Mouse (Mus musculus) intestine, embryonic 14.5 days (tissue): Measurements from ENCODE around the gene Zfp646. TPM values are rescaled to one million over a fixed set of nuclear protein-coding genes. Genes with fewer than 3 reads are reported as not detected.

Experiments used
- ATAC-seq: fragments of 200-750 bp; cut with Nextera tagmentation; replicated peaks from 2 replicates; pipeline ENCODE4 v1.8.0; 2017; ENCODE audit warnings: low read depth, moderate number of reproducible peaks, moderate TSS enrichment, moderate library complexity; ENCODE audit not compliant: low FRiP score, low TSS enrichment
- DNase-seq: peaks from one replicate; pipeline ENCODE4 v3.0.0-alpha.2; 2018; ENCODE audit warnings: low spot score
- H3K27ac ChIP-seq: fragments of 300-500 bp; sonication (generic); 2 replicates; pipeline ENCODE4 v1.5.1; 2014; ENCODE audit warnings: low read depth, mild to moderate bottlenecking, control low read depth
- H3K27me3 ChIP-seq: fragments of 300-500 bp; sonication (generic); replicated peaks from 2 replicates; pipeline ENCODE4 v1.6.1; 2014; ENCODE audit warnings: low read length, control low read depth; ENCODE audit not compliant: control insufficient read depth, insufficient read depth
- H3K36me3 ChIP-seq: fragments of 300-500 bp; sonication (generic); 2 replicates; pipeline ENCODE4 v1.6.1; 2014; ENCODE audit warnings: low read length, control low read depth; ENCODE audit not compliant: control insufficient read depth, insufficient read depth
- H3K4me1 ChIP-seq: fragments of 300-500 bp; sonication (generic); replicated peaks from 2 replicates; pipeline ENCODE4 v1.6.1; 2014; ENCODE audit warnings: low read length, control low read depth, mixed read lengths; ENCODE audit not compliant: control insufficient read depth, insufficient read depth
- H3K4me2 ChIP-seq: fragments of 300-500 bp; sonication (generic); 2 replicates; pipeline ENCODE4 v1.6.1; 2014; ENCODE audit warnings: low read length
- H3K4me3 ChIP-seq: fragments of 300-500 bp; sonication (generic); 2 replicates; pipeline ENCODE4 v1.5.1; 2014; ENCODE audit warnings: low read depth, low read length, control low read depth, mixed read lengths
- H3K9ac ChIP-seq: fragments of 300-500 bp; sonication (generic); 2 replicates; pipeline ENCODE4 v1.6.1; 2014; ENCODE audit warnings: mild to moderate bottlenecking, low read length
- H3K9me3 ChIP-seq: fragments of 300-500 bp; sonication (generic); 2 replicates; pipeline ENCODE4 v1.6.1; 2016; ENCODE audit warnings: low read length, control low read depth; ENCODE audit not compliant: control insufficient read depth
- WGBS: fragments of 180-500 bp; shearing (Covaris S2); extraction: QIAGEN DNeasy Blood & Tissue Kit; methylation state at CpG from one replicate; pipeline ENCODE4 v1.1.7; 2014; 5-methylcytosine and 5-hydroxymethylcytosine counted together
- polyA plus RNA-seq: library from polyadenylated mRNA; unstranded; fragments of >200 nt; fragmentation: Nextera tagmentation; extraction: Ambion mirVana; gene quantifications from 2 replicates; pipeline ENCODE4 v1.2.1, GENCODE M21; 2014

Zfp646 gene
- polyA plus RNA-seq, 1 experiment from 2014 or later = 15.0 TPM

GRCm38 (mm10) chr7:127918203-127918602, 42.2 kb downstream of the Zfp646 start:
- 54% methylated on average over 3 of the region's 3 CpGs for WGBS
- no peak overlapping the region for H3K4me2 ChIP-seq
- ATAC-seq = no peak
- no peak overlapping the region for H3K4me3 ChIP-seq
- H3K36me3 ChIP-seq = peaks cover 46% of the 10 kb centered on the region
- H3K27ac ChIP-seq = no peak overlapping the region
- no peak for DNase-seq
- no peak overlapping the region for H3K9ac ChIP-seq
- peaks cover 1% of the 10 kb centered on the region for H3K4me1 ChIP-seq
- no peaks in the 10 kb centered on the region for H3K9me3 ChIP-seq
- H3K27me3 ChIP-seq = no peaks in the 10 kb centered on the region

- Histone ChIP-seq H3K9ac (no peak overlapping the region), H3K4me1 (no peaks in the 10 kb centered on the region), H3K9me3 (no peaks in the 10 kb centered on the region), H3K4me2 (no peak overlapping the region), H3K4me3 (no peak overlapping the region), H3K36me3 (peaks cover 56% of the 10 kb centered on the region), H3K27me3 (no peaks in the 10 kb centered on the region), H3K27ac (no peak overlapping the region)
- DNase-seq (no peak), ATAC-seq (no peak)
- WGBS = 74% methylated on average over 7 of the region's 7 CpGs
These were observed 43.3 kb downstream of the Zfp646 start for GRCm38 (mm10) chr7:127919290-127919689.

GRCm38 (mm10) chr7:127921516-127921915, 45.5 kb downstream of the Zfp646 start:
- H3K27me3 ChIP-seq = no peaks in the 10 kb centered on the region
- H3K4me3 ChIP-seq = no peak overlapping the region
- 68% methylated on average over 8 of the region's 8 CpGs for WGBS
- no peak overlapping the region for H3K9ac ChIP-seq
- DNase-seq (no peak), ATAC-seq (no peak)
- H3K4me2 ChIP-seq = no peak overlapping the region
- no peak overlapping the region for H3K27ac ChIP-seq
- H3K36me3 ChIP-seq = peaks cover 60% of the 10 kb centered on the region
- H3K4me1 ChIP-seq = no peaks in the 10 kb centered on the region; the same call in 1 of the 2 replicates
- no peaks in the 10 kb centered on the region for H3K9me3 ChIP-seq

- H3K4me2 ChIP-seq = no peak overlapping the region
- H3K27ac ChIP-seq = 0 out of 2 replicates have a peak overlapping the region, but pooled peaks have one; percentile 22
- DNase-seq (no peak), ATAC-seq (no peak)
- 70% methylated on average over 6 of the region's 6 CpGs for WGBS
- H3K9me3 ChIP-seq = no peaks in the 10 kb centered on the region
- no peak overlapping the region for H3K4me3 ChIP-seq
- H3K27me3 ChIP-seq = no peaks in the 10 kb centered on the region
- no peak overlapping the region for H3K9ac ChIP-seq
- H3K4me1 ChIP-seq = no peaks in the 10 kb centered on the region; the same call in 1 of the 2 replicates
- H3K36me3 ChIP-seq = peaks cover 53% of the 10 kb centered on the region
These were observed 46.6 kb downstream of the Zfp646 start for GRCm38 (mm10) chr7:127922451-127923275.

GRCm38 (mm10) chr7:127923714-127924113, 47.7 kb downstream of the Zfp646 start:
- Histone ChIP-seq H3K27me3 (no peaks in the 10 kb centered on the region), H3K9me3 (no peaks in the 10 kb centered on the region), H3K4me3 (no peak overlapping the region), H3K9ac (no peak overlapping the region), H3K27ac (no peak overlapping the region), H3K36me3 (peaks cover 53% of the 10 kb centered on the region), H3K4me1 (no peaks in the 10 kb centered on the region; the same call in 1 of the 2 replicates), H3K4me2 (no peak overlapping the region)
- no peak for ATAC-seq
- DNase-seq = no peak
- WGBS = 91% methylated on average over 5 of the region's 5 CpGs

- H3K4me1 ChIP-seq = no peaks in the 10 kb centered on the region; the same call in 1 of the 2 replicates
- WGBS = 55% methylated on average over 5 of the region's 5 CpGs
- H3K36me3 ChIP-seq = peaks cover 53% of the 10 kb centered on the region
- no peak overlapping the region for H3K9ac ChIP-seq
- H3K27ac ChIP-seq = peak overlapping the region; percentile 73
- no peaks in the 10 kb centered on the region for H3K9me3 ChIP-seq
- peak; percentile 71 for ATAC-seq
- H3K4me3 ChIP-seq = no peak overlapping the region
- DNase-seq = peak; percentile 76
- no peak overlapping the region for H3K4me2 ChIP-seq
- H3K27me3 ChIP-seq = peaks cover 4% of the 10 kb centered on the region; the same call in 1 of the 2 replicates
These were observed 49.2 kb downstream of the Zfp646 start for GRCm38 (mm10) chr7:127925252-127925651.

GRCm38 (mm10) chr7:127926066-127926465, 50.0 kb downstream of the Zfp646 start:
- no peak overlapping the region for H3K4me2 ChIP-seq
- peaks cover 47% of the 10 kb centered on the region for H3K36me3 ChIP-seq
- no peak for ATAC-seq
- WGBS = 77% methylated on average over 8 of the region's 8 CpGs
- H3K27ac ChIP-seq = peak overlapping the region; percentile 73
- H3K4me3 ChIP-seq = no peak overlapping the region
- no peaks in the 10 kb centered on the region for H3K9me3 ChIP-seq
- H3K9ac ChIP-seq = no peak overlapping the region
- no peaks in the 10 kb centered on the region; the same call in 1 of the 2 replicates for H3K4me1 ChIP-seq
- DNase-seq = no peak
- H3K27me3 ChIP-seq = peaks cover 6% of the 10 kb centered on the region; the same call in 1 of the 2 replicates

GRCm38 (mm10) chr7:127926846-127927245, 50.8 kb downstream of the Zfp646 start:
- no peak overlapping the region for H3K9ac ChIP-seq
- peaks cover 7% of the 10 kb centered on the region; the same call in 1 of the 2 replicates for H3K4me1 ChIP-seq

More at GRCm38 (mm10) chr7:127926846-127927245, 50.8 kb downstream of the Zfp646 start:
- Histone ChIP-seq H3K4me2 (no peak overlapping the region), H3K27me3 (peaks cover 6% of the 10 kb centered on the region; the same call in 1 of the 2 replicates), H3K9me3 (no peaks in the 10 kb centered on the region), H3K4me3 (no peak overlapping the region), H3K36me3 (peaks cover 42% of the 10 kb centered on the region), H3K27ac (no peak overlapping the region)
- ATAC-seq (no peak), DNase-seq (no peak)
- WGBS = 78% methylated on average over 11 of the region's 11 CpGs
